Mouse (Mus musculus): ENCODE data around the gene Srsf6.

DNA sequence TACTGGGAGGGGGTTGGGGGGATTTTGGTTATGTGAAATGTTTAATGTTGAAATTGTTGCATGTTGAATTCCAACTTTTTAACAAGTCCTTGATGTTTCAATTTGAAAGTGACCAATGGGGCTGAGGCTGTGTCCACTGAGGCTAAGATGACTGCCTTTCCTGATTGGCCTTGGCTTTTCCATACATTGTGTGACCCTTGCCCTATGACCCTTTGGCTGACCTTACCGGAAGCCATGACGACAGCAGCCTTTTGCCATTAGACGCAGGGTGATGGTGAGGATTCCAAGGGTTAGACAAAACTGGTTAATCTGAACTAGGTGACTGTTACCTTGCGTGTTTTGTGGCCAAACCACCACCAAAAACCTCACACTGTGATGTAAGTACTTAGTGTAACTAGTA lies 1.4 kb downstream of the Srsf6 start:
- TF ChIP-seq CTCF (conservative IDR thresholded peaks at IDR 0.05; ENCODE audit: insufficient read depth, insufficient read length, low read depth, low read length) (no peak), POLR2A (IDR thresholded peaks at IDR 0.05; ENCODE audit: low read depth, low read length) (no peak)

Data from kidney, adult 2 months (tissue).